Mouse (Mus musculus): ENCODE data around the gene Lpar1.

Lpar1 gene

GRCm38 (mm10) chr4:58553631-58554358, at the start of gene Lpar1:
TSS of gene Lpar1 (minus strand) at chr4:58553898.
- DNase-seq (ENCODE audit: low read depth), result no peak

DNA sequence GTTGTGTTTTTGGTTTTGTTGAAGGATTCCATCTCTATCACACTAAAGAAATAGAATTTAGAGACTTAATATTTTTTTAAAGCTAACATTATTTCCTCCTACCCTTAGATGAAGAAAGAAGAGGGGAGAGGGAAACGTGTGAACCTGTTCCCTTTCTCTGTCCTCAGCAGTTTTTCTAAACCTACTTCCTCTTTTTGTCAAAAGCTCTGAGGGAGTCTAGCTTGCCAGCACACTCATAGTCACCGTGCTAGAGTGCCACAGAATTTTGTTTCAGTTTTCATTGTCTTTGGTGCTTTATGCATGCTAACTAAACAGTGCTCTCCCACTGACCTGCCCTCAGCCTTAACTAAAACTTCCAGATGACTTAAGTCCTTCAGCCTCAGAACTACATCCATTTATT, 32.2 kb upstream of the Lpar1 start:
- DNase-seq (ENCODE audit: low read depth), result no peak

DNA sequence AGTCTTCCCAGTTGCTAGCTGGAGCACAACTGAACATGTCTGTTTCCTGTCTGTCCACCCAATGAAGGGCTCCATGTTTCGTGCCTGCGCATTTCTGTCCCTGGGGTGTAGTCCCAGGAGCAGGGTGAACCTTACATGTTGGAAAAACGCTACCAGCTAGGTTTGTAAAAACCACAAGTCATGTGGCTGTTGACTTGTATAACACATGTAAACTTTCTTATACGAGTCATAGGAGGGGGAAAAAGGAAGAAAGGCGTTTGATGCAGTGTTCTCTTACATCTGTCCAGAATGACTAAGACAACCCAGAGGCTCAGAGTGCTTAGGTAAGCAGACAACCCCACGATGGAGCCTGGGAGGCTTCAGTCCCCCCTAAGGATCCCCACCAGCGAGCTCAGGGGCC, 27.5 kb upstream of the Lpar1 start:
- DNase-seq (ENCODE audit: low read depth), result no peak

DNA sequence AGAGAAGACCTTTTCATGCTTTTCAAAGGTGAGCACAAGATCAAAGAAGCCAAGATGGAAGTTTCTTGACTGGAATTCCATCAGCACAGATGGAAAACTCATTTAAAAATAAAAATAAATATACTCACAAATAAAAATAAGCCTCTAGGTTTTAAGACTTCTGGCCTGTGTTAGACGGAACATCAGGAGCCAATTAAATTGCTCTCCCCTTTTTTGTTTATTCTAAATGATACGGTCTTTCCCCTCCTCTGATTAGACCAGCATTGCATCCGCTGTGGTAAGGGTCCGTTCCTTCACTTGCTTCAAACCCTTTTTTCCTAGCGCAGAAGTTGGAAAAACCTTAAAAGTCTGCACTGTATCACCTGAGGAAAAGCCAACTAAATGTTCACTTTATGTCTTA, 26.8 kb upstream of the Lpar1 start:
- DNase-seq (ENCODE audit: low read depth), result no peak

- no peak for DNase-seq (ENCODE audit: low read depth)
These were observed 26.4 kb upstream of the Lpar1 start for GRCm38 (mm10) chr4:58580098-58580497.

- DNase-seq (ENCODE audit: low read depth), result no peak
These were observed 24.8 kb upstream of the Lpar1 start for GRCm38 (mm10) chr4:58578488-58578887.

DNA sequence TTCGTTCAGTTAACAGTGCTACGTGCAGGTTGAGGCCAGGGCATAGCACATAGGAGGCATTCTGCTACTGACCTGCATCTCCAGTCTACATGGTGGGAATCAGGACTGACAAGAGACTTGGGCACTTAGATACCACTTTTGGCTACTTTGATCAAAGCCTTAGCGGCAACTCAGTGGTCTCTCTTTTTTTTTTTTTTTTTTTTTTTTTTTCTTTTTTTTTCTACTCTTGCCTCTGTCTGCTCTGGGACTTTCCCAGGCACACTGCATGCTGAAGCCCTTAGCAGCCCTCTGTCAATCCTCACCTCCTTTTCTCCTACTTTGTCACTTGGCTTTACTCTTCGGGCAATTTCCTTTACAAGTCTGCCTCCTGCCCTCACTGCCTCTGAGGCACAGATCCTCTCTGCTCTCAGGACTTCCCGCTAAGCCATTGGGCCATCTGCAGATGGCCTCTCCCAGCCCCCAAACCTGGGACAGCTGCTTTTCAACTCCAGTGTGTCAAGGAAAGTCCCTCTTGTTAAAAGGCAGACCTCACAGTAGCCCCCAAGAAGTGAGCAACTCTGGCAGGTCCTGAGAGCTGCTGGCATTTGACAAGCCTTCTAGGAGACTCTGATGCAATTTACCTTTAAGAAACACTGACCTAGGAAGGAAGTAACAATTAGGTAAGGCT, 23.8 kb upstream of the Lpar1 start:
- no peak for DNase-seq (ENCODE audit: low read depth)

- no peak for DNase-seq (ENCODE audit: low read depth)
These were observed 22.1 kb upstream of the Lpar1 start for GRCm38 (mm10) chr4:58575831-58576230.

DNA sequence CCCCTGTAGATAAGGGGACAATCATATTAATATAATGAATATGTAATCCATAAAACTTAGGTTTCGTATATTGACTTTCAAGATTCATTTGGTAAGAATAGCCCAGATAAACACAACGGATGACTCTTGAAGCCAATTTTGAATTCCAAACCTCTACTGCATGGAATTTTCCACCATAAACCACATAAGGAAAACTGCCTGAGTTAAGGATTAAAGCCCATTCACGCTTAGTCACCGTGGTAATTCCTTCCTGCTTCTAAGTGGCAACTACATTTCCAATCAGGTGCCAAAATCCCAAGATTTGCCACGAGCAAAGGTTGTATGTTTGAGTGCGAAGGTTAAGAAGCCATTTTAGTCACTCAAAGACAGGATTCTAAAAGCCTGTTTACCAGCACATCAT, 20.3 kb upstream of the Lpar1 start:
- DNase-seq (ENCODE audit: low read depth), result no peak

- DNase-seq (ENCODE audit: low read depth), result no peak
These were observed 18.7 kb upstream of the Lpar1 start for GRCm38 (mm10) chr4:58572446-58572845.

DNA sequence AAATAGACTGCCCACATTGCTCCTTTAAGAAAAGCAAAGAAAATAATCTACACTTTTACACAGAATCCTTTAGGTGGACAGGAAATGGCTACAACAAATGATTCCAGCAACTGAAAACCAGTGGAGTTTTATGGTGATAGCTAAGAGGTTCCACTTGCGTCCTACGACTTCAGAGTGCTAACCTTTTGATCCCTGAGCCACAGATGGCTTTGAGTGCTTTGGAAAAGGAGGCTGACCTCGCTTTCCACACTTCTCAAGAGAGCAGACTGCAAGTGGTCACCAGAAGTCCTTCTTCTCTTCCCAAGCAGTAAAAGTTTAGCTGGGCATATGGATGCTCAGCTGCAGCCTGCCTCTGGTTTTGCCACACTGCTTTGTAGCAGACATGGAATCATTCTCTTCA, 18.0 kb upstream of the Lpar1 start:
- DNase-seq (ENCODE audit: low read depth), result no peak

DNA sequence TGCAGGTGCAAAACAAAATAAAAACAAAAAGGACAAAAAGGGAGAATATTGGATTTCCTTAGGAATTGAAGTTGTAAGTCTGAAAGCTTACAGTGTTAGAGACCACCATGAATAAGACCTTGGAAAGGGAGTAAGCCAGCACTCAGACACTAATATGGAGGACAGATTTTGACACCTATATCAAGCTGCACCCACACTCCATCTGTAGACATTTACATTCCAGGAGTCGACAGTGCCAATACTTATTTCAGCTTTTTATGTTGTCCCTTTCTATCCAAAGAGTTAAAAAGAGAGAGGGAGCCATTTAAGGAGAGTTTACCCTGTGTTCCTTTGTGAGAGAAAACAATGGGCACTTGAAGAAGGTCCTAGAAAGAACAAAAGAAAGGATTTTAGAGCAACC, 17.5 kb upstream of the Lpar1 start:
- no peak for DNase-seq (ENCODE audit: low read depth)

GRCm38 (mm10) chr4:58568486-58568885, 14.8 kb upstream of the Lpar1 start:
- no peak for DNase-seq (ENCODE audit: low read depth)

DNA sequence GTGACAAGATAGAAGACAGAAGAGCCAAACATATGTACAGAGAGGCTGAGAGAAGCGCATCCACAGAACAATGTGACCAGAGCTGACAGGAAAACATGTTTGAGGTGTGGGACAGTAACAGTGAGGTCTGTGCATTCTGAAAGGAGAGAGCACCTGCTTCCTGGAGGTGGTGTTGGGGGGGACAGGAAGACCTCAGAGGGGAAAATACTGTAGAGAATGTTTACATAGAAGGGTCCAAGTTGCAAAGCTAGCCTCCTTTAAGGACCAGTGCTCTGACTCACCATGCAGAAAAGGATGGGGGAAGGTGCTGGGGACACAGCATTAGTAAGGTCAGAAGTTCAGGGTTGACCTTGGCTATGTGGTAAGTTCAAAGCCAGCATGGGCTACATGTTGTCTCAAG, 9.1 kb upstream of the Lpar1 start:
- DNase-seq (ENCODE audit: low read depth), result no peak

- no peak for DNase-seq (ENCODE audit: low read depth)
These were observed 3.3 kb upstream of the Lpar1 start for GRCm38 (mm10) chr4:58557001-58557400.

GRCm38 (mm10) chr4:58554359-58554838, 701 bp upstream of the Lpar1 start:
- no peak for DNase-seq (ENCODE audit: low read depth)

GRCm38 (mm10) chr4:58552731-58553630, 717 bp downstream of the Lpar1 start:
- DNase-seq (ENCODE audit: low read depth), result no peak

DNA sequence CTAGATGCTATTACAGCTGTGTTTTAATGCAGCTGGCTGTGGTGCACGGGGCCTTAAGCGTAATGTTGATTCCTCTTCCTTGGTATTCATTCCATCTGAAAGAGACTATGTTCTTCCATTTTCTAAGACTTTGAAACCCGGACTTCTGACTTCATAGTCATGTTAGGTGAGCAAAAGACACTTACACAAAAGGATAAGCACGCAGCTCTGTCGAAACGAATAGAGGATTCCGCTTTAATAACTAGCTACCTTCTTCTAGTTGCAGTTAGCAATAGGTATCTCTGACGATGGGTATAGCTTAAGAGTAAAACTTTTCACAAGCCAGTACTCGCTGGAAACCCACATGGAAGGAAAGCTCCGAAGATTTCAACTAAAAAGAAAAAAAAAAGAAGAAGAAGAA, 1.5 kb downstream of the Lpar1 start:
- no peak for DNase-seq (ENCODE audit: low read depth)

- DNase-seq (ENCODE audit: low read depth), result peak; percentile 33
These were observed 1.9 kb downstream of the Lpar1 start for GRCm38 (mm10) chr4:58551820-58552219.

GRCm38 (mm10) chr4:58547725-58548124, 6.0 kb downstream of the Lpar1 start:
- DNase-seq (ENCODE audit: low read depth), result no peak

DNA sequence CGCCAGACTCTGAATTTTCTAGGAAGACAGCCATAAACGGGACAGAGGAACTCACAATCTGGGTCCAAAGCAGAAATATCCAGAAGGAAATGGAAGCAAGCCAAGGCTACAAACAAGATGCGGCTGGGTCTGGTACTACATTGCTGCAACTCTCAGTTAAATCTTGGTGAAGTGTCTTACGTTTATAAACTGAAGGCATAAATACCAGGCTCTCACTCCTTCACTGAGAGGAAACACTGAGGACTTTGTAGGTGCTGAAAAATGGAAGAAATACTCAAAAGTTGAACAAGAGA, 6.5 kb downstream of the Lpar1 start:
- no peak for DNase-seq (ENCODE audit: low read depth)

GRCm38 (mm10) chr4:58546441-58547272, 7.0 kb downstream of the Lpar1 start:
- no peak for DNase-seq (ENCODE audit: low read depth)

Data from c-Kit-positive CD71-positive TER-119-negative erythroid progenitor cells, embryonic 14.5 days (primary cell).